Mouse (Mus musculus): ENCODE data around the gene Nenf. TPM values are rescaled to one million over a fixed set of nuclear protein-coding genes. Genes with fewer than 3 reads are reported as not detected.

Nenf gene
- polyA plus RNA-seq, 1 experiment from 2014 or later = 106 TPM

DNA sequence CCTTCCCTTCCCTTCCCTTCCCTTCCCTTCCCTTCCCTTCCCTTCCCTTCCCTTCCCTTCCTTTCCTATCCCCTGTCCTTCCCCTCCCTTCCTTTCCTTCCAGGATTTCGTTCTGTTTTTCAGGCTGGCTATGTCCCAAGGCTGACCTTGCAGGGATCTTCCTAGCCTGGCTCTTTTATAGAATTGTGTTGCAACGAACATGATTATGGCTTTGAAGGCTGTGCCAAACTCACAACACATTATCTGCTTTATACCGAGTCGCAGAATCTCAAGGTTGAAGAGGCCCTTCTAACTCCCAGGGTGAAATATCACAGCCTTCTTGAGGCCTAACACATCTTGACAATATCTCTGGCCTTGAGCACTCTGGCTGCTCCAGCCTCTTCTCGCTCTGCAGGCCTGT lies 692 bp upstream of the Nenf start:
- H3K4me2 ChIP-seq (replicated peaks) = no peak overlapping the region
- no peaks in the 10 kb centered on the region for H3K36me3 ChIP-seq
- no peak overlapping the region for H3K4me3 ChIP-seq (replicated peaks)
- H3K9ac ChIP-seq = no peak overlapping the region
- no peak for ATAC-seq (ENCODE audit: insufficient number of reproducible peaks, low FRiP score, low TSS enrichment, low read depth)
- peaks cover 5% of the 10 kb centered on the region; the same call in 1 of the 2 replicates for H3K4me1 ChIP-seq
- no peaks in the 10 kb centered on the region for H3K9me3 ChIP-seq (replicated peaks)
- H3K27me3 ChIP-seq = no peaks in the 10 kb centered on the region
- WGBS = 60% methylated on average over 5 of the region's 5 CpGs
- H3K27ac ChIP-seq (replicated peaks) = 0 out of 2 replicates have a peak overlapping the region, but pooled peaks have one; percentile 19

DNA sequence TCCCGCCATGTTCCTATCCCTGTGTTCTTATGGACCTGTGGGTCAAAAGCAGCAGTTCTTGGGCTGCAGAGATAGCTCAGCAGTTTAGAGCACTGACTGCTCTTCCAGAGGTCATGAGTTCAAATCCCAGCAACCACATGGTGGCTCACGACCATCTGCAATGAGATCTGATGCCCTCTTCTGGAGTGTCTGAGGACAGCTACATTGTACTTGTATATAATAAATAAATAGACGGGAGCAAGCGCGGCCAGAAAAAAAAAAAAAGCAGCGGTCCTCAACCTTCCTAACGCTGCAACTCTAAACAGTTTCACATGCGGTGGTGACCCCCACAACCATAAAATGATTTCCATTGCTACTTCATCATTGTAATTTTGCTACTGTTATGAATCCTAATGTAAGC lies 1.2 kb downstream of the Nenf start:
- Histone ChIP-seq H3K4me2 (replicated peaks) (peak overlapping the region; percentile 60), H3K27me3 (no peaks in the 10 kb centered on the region), H3K4me3 (replicated peaks) (peak overlapping the region; percentile 72), H3K9ac (no peak overlapping the region), H3K9me3 (replicated peaks) (no peaks in the 10 kb centered on the region), H3K36me3 (no peaks in the 10 kb centered on the region), H3K27ac (replicated peaks) (no peak overlapping the region), H3K4me1 (peaks cover 11% of the 10 kb centered on the region)
- 73% methylated on average over 8 of the region's 8 CpGs for WGBS
- no peak for ATAC-seq (ENCODE audit: insufficient number of reproducible peaks, low FRiP score, low TSS enrichment, low read depth)

DNA sequence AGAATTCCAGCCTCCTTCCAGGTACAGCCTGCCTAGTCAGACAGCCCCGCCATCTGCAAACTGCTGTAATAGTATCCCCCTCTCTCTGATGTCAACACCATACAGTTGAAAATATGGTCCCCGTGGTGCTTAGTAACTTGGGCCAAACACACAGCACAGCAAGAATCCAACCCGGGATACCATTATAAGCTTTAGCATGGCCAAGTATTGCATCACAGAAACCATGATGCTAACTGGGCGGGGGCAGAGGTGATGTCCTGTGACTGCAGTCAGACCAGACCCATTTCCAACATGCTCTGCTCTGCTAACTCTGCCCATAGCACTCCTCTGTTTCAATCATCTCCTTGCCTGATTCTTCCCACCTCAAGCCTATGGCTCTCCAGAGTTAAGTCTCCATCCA lies 4.1 kb downstream of the Nenf start:
- no peak overlapping the region for H3K9ac ChIP-seq
- no peak overlapping the region for H3K27ac ChIP-seq (replicated peaks)
- H3K36me3 ChIP-seq = 0 out of 2 replicates have a peak, but pooled peaks cover 4% of the 10 kb centered on the region
- peaks cover 11% of the 10 kb centered on the region for H3K4me1 ChIP-seq
- no peaks in the 10 kb centered on the region for H3K27me3 ChIP-seq
- H3K4me2 ChIP-seq (replicated peaks) = no peak overlapping the region
- no peaks in the 10 kb centered on the region for H3K9me3 ChIP-seq (replicated peaks)
- no peak overlapping the region for H3K4me3 ChIP-seq (replicated peaks)
- 67% methylated on average over 4 of the region's 4 CpGs for WGBS
- ATAC-seq (ENCODE audit: insufficient number of reproducible peaks, low FRiP score, low TSS enrichment, low read depth) = no peak

DNA sequence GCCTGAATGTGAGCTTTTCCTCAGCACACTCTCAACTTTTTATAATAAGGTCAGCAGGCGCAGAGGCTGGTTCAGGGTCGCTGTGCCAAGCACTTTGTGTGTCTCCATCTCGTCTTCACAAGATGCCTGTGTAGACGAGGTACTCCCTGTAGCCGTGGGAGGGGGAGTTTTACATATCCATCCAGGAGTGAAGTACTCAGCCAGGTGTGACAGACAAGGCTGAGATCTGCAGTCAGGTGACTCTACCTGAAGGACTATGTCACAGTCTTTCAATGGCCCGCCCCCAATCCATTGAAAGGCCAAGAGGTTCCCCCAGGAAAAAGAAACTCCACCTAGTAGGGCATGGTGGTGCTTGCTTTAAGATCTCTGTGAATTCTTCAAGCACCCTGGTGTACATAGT lies 4.8 kb downstream of the Nenf start:
- Histone ChIP-seq H3K9ac (no peak overlapping the region), H3K27ac (replicated peaks) (0 out of 2 replicates have a peak overlapping the region, but pooled peaks have one; percentile 41), H3K36me3 (peaks cover 6% of the 10 kb centered on the region; the same call in 1 of the 2 replicates), H3K4me3 (replicated peaks) (peak overlapping the region; percentile 65), H3K27me3 (no peaks in the 10 kb centered on the region), H3K9me3 (replicated peaks) (no peaks in the 10 kb centered on the region), H3K4me2 (replicated peaks) (peak overlapping the region; percentile 62), H3K4me1 (peaks cover 11% of the 10 kb centered on the region)
- no peak for ATAC-seq (ENCODE audit: insufficient number of reproducible peaks, low FRiP score, low TSS enrichment, low read depth)
- 59% methylated on average over 6 of the region's 6 CpGs for WGBS

DNA sequence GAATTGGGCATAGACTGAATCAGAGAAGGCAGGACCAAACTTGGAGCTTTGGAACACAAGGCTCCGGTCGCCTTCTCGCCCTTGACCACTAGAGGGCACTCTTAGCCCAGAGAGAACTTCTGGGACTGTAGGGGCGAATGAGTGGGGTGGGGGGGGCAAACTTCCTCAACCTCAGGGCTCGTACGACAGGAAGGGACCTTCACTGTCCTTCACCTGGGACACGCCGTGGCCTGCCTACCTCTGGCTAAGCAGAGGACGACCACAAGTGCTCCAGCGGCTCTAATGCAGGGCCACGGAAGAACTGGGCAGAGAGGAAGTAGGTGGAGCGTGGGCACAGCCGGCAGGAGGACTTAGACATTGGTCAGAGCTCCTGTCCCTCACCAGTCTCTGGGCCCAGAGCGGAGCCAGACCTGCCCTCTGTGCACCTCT lies 5.5 kb downstream of the Nenf start:
- Histone ChIP-seq H3K36me3 (peaks cover 12% of the 10 kb centered on the region), H3K4me1 (peaks cover 11% of the 10 kb centered on the region), H3K27me3 (no peaks in the 10 kb centered on the region), H3K4me2 (replicated peaks) (peak overlapping the region; percentile 62), H3K4me3 (replicated peaks) (peak overlapping the region; percentile 65), H3K9me3 (replicated peaks) (no peaks in the 10 kb centered on the region), H3K9ac (peak overlapping the region; percentile 37), H3K27ac (replicated peaks) (peak overlapping the region; percentile 41; the same call in 1 of the 2 replicates)
- ATAC-seq (ENCODE audit: insufficient number of reproducible peaks, low FRiP score, low TSS enrichment, low read depth) = peak; percentile 91
- WGBS = under 1% methylated on average over 14 of the region's 14 CpGs

DNA sequence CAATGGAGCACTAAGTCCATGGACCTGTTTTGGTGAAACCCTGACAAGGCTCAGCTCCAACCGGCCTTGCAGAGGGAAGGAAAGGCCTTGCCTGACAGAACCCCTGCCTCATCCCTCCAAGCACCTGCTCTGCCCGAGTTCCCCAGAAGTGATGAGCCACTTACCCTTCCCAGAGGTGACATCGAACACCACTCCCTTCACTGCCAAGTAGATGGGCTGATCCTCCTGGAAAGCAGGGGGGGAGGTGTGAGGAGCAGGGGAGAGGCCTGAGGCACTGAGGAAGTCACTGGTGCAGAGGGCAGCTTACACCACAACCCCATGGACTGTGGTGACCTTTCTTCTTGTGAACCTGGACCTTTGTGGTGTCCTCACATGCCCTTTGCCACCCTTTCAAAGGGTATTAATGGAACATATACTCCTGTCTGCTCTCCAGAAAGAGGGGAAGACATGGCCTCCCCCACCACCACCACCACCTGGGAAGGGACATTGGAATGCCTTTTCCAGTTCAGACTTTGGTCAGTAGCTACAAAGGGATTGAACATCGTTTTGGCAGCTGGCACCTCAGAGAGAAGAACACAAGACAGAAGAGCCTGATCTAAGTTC lies 6.6 kb downstream of the Nenf start:
- 63% methylated on average over 4 of the region's 4 CpGs for WGBS
- H3K4me2 ChIP-seq (replicated peaks) = no peak overlapping the region

DNA sequence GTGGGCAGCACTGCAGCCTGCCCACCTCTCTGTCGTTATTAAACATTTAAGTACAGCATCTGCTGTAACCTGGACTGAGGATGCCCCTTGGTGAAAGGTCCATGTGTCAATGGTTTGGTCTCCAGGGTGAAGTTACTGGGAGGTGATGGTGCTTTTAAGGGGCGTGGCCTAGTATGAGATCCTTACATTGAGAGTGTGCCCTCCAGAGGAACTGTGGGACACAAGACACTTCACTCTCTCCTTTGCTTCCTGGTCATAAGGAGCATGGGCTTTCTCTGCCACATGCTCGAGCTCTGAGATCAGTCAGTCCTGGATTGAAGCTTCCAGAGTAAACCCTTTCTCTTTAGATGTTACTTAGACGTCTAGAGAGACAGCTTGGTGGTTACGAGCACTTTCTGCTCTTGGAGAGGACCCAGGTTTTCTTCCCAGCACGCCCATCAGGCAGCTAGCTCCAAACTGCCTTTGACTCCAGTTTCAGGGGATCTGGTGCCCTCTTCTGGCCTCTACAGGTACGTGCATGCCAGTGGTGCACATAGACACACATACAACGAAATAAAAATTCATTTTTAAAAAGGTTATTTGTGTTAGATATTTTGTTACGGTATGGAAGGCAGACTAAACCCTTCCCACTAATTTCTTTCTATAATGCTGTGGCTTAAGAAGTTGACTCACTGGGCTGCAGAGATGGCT lies 10.1 kb downstream of the Nenf start:
- WGBS = 83% methylated on average over 9 of the region's 9 CpGs

More for the DNA sequence above, 6.6 kb downstream of the Nenf start:
- peaks cover 6% of the 10 kb centered on the region for H3K4me1 ChIP-seq
- H3K27ac ChIP-seq (replicated peaks) = no peak overlapping the region
- H3K4me3 ChIP-seq (replicated peaks) = no peak overlapping the region
- no peaks in the 10 kb centered on the region for H3K27me3 ChIP-seq
- no peak for ATAC-seq (ENCODE audit: insufficient number of reproducible peaks, low FRiP score, low TSS enrichment, low read depth)
- peaks cover 15% of the 10 kb centered on the region for H3K36me3 ChIP-seq
- no peaks in the 10 kb centered on the region for H3K9me3 ChIP-seq (replicated peaks)
- H3K9ac ChIP-seq = no peak overlapping the region

DNA sequence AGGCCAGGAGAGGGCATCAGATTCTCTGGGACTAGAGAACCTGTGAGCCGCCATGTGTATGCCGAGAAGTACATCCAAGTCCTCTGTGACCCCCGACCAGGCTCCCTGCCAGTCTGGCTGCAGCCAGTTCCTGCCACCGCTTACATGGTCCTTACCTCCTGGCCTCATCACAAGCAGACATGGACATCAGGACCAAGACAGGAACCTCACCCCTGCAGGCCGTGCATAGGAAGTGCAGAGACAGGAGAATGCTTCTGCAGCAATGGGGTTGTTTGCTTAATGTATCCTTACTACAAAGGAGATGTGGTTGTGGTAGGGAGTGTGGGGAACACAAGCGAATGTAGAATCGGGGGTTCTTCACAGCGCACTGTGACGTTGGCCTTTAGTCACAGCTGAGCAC lies 11.7 kb downstream of the Nenf start:
- ATAC-seq (ENCODE audit: insufficient number of reproducible peaks, low FRiP score, low TSS enrichment, low read depth) = no peak
- no peak overlapping the region for H3K27ac ChIP-seq (replicated peaks)
- no peaks in the 10 kb centered on the region for H3K4me1 ChIP-seq
- no peaks in the 10 kb centered on the region for H3K9me3 ChIP-seq (replicated peaks)
- no peak overlapping the region for H3K9ac ChIP-seq
- H3K4me3 ChIP-seq (replicated peaks) = no peak overlapping the region
- no peak overlapping the region for H3K4me2 ChIP-seq (replicated peaks)
- WGBS = 88% methylated on average over 9 of the region's 9 CpGs
- H3K27me3 ChIP-seq = no peaks in the 10 kb centered on the region
- peaks cover 19% of the 10 kb centered on the region for H3K36me3 ChIP-seq

More for the DNA sequence above, 10.1 kb downstream of the Nenf start:
- Histone ChIP-seq H3K4me3 (replicated peaks) (no peak overlapping the region), H3K9ac (no peak overlapping the region), H3K36me3 (peaks cover 19% of the 10 kb centered on the region), H3K9me3 (replicated peaks) (no peaks in the 10 kb centered on the region), H3K4me2 (replicated peaks) (no peak overlapping the region), H3K27ac (replicated peaks) (no peak overlapping the region), H3K27me3 (no peaks in the 10 kb centered on the region), H3K4me1 (peaks cover 1% of the 10 kb centered on the region; the same call in 1 of the 2 replicates)
- ATAC-seq (ENCODE audit: insufficient number of reproducible peaks, low FRiP score, low TSS enrichment, low read depth) = no peak

DNA sequence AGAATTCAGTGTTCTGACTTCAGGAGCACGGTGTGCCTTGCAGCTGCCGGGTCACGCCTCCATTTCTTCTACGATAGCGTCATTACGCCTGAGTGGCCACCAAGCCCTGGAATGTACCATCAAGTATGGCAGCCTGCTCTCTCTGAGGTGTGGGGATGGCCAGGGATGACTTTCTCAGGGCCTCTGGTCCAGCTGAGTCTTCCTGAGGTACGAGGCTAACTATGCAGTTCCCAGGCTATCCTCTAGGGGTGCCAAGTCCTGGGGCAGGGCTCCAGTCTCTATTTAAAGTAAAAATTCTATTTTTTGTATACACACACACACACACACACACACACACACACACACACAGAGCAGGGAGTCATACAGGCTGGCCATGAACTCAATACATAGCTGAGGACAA lies 12.4 kb downstream of the Nenf start:
- Histone ChIP-seq H3K27ac (replicated peaks) (no peak overlapping the region), H3K27me3 (no peaks in the 10 kb centered on the region), H3K4me3 (replicated peaks) (no peak overlapping the region), H3K4me1 (no peaks in the 10 kb centered on the region), H3K9me3 (replicated peaks) (no peaks in the 10 kb centered on the region), H3K4me2 (replicated peaks) (no peak overlapping the region), H3K9ac (no peak overlapping the region), H3K36me3 (peaks cover 19% of the 10 kb centered on the region)
- 49% methylated on average over 7 of the region's 7 CpGs for WGBS
- no peak for ATAC-seq (ENCODE audit: insufficient number of reproducible peaks, low FRiP score, low TSS enrichment, low read depth)

DNA sequence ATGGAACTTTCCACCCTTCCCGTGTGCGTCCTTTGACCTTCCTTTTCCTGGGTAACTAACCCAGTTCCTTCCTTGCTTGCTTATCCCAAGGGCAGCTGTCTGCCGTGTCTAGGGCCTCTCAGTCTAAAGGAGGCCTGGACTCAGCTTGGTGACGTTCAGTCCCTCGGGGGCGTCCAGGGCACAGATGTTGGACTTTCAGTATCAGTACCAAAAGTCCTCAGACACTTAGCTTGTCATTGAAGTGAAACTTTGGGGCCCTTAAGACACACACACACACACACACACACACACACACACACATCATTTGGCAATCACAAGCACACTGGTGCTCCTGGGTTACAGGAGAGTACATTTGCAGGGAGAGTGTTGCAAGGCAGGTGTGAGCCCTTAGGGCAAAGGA lies 13.8 kb downstream of the Nenf start:
- Histone ChIP-seq H3K4me1 (no peaks in the 10 kb centered on the region), H3K36me3 (peaks cover 16% of the 10 kb centered on the region), H3K27me3 (no peaks in the 10 kb centered on the region), H3K4me3 (replicated peaks) (no peak overlapping the region), H3K4me2 (replicated peaks) (no peak overlapping the region), H3K9ac (no peak overlapping the region), H3K27ac (replicated peaks) (no peak overlapping the region), H3K9me3 (replicated peaks) (no peaks in the 10 kb centered on the region)
- ATAC-seq (ENCODE audit: insufficient number of reproducible peaks, low FRiP score, low TSS enrichment, low read depth) = no peak
- 48% methylated on average over 6 of the region's 6 CpGs for WGBS

DNA sequence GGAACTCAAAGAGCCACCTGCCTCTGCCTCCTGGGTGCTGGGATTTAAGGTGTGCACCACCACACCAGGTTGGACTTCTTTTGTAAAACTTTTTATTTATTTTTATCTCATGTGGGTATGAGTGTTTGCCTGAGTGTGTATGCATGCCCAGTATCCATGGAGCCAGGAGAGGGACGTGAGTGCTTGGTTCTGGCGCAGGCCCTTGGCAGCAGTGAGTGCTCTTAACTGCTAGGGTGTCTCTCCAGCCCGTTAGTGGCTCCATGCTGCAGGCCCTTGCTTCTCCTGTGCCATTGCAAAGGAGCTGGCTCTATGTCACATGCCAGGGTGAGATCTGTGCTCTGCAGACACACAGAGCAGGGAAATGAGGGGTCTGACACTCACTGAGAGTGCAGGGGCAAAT lies 14.3 kb downstream of the Nenf start:
- Histone ChIP-seq H3K36me3 (peaks cover 16% of the 10 kb centered on the region), H3K9ac (no peak overlapping the region), H3K9me3 (replicated peaks) (no peaks in the 10 kb centered on the region), H3K27me3 (no peaks in the 10 kb centered on the region), H3K4me2 (replicated peaks) (no peak overlapping the region), H3K27ac (replicated peaks) (no peak overlapping the region), H3K4me3 (replicated peaks) (no peak overlapping the region), H3K4me1 (no peaks in the 10 kb centered on the region)
- 63% methylated on average over 3 of the region's 3 CpGs for WGBS
- ATAC-seq (ENCODE audit: insufficient number of reproducible peaks, low FRiP score, low TSS enrichment, low read depth) = no peak

Measured in embryonic facial prominence, embryonic 15.5 days (tissue).